Mouse (Mus musculus) adrenal gland, adult (tissue): ENCODE results near the gene Sh2d2a.
A peak's percentile ranks its signal among the peaks of the same experiment; 100 is the strongest.
"Not testable (repeated sequence)": the region's sequence is repeated elsewhere in the genome, so short reads cannot be mapped to it uniquely, and the experiment has no call there.

Experiments
- DNase-seq, 2 experiments: peaks; one replicate each; pipeline ENCODE4 v3.0.0; 2022 to 2023; ENCODE audit warnings: low spot score in 1 of 2; ENCODE audit not compliant: inconsistent age in 2 of 2

The Sh2d2a gene

DNA sequence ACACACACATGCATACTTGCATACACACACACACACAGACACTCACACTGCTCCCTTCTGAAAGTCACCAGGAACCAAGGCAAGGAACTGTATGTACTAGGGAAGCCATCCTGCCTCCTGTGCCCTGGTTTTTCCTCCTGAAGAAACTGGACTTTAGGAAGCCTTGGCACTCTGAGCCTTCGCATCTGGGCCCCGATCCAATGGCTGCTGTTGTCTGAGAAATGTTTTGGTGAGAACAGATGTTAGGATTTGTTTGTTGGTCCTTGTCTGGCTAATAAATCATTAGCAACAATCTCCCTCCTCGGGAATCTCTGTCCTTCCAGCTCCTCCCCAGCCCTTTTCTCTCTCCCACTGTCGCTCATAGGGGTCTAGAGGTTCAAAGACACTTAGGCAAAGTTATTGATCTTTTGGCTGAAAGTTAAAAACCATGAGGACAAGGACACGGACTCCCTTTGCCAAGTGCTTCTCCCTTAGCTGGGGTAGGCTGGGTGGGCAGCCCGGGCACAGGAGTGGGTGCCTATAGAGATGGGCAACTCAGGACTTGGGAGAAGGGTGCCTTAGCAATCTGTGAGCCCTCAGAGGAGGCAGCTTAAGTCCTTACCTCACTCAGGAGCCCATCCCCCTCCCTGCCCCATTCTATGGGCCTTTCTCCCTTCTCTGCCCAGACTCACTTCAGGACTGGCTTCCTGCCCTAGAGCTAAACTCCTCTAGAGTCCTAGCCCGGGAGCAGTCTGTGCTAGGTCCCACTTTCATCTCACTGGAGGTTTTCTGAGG lies 8.4 kb downstream of the Sh2d2a start:
- peak; percentile 21 to 73 for DNase-seq

DNA sequence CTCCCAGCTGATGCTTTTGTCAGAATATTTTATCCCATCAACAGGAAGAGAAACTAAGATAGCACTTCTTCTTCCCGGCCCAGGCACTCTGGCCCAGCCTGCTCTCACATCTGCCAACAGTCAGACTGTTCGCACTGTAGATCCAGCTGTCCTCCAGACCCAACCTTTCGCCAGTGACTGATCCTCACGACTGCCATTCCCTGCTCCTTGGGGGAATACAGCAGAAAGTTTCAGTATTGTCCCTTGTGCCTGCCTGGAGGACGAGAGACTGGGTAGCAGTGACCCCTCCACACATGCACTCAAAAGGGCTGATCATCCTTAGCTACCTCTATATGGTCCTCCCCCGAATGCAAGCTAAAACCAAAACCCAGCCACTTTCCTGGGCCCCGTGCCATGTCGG lies 9.4 kb downstream of the Sh2d2a start:
- DNase-seq = no peak

DNA sequence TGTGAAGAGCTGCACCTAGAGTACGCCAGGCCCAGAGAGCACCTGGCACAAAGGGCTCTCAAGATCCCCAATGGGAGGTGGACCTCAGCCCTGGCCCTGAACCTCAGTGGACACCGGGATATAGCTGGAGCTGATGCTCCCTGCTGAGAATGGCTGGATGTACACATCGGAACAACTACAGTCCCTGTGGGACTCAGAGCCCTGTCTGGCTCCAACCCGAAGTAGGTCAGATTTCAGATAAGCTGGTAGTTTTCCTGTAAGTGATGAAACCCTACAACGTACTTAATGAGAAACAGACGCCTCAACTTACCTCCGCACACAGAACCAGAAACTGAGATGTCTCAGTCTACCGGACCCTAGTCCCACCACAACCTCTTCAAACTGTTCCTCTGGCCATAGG lies 11.1 kb downstream of the Sh2d2a start:
- DNase-seq = no peak

DNA sequence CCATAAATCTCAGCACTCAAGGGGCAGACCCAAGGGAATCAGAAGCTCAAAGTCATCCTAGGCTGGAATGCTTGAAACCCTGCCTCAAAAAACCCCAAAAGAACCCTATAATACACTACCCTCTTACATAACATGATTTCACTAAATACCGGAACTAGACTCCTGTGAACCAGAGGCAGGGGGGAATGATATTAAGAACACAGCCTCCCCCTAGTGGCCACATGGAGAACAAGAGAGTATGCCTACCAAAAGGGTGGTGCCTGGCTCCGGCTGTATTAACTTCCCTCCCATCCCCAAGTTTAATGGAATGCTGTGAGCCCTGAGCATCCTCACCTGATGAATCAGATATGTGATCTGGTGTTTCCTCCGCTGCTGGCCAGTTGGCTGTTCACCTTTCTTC lies 13.3 kb downstream of the Sh2d2a start:
- peak; percentile 61 to 86 for DNase-seq

DNA sequence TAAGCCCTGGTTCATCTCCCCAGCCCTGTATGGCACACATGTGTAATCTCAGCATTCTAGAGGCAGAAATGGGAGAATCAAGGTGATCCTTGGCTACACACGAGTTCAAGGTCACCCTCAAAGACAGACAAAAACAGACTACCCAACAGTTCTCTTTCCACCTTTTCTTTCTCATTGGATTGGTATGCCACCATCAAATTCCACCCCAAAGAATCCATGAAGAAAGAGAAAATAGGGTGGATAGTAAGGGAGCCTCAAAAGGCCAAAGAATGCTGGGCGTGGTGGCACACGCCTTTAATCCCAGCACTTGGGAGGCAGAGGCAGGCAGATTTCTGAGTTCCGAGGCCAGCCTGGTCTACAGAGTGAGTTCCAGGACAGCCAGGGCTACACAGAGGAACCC lies 17.6 kb downstream of the Sh2d2a start:
- DNase-seq = not testable (repeated sequence)

DNA sequence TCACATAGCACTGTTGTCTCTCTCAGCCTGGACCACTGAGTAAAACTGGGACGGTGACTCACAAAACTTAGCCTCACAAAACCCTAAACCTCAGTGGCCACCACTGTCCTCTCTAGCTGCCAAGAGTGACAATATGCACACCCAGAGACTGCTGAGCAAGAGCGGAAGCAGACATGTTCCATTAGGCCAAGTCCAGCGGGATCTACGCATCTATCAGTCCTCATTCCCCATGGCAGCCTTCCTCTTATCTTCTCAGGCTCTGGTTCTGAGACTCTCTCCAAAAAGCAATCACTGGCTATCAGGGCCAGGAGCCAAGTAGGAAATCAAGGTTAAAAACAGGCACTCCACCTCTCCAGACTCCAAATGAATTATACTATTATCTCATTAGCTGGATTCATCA lies 31.2 kb downstream of the Sh2d2a start:
- peak; percentile 32 to 81 for DNase-seq

DNA sequence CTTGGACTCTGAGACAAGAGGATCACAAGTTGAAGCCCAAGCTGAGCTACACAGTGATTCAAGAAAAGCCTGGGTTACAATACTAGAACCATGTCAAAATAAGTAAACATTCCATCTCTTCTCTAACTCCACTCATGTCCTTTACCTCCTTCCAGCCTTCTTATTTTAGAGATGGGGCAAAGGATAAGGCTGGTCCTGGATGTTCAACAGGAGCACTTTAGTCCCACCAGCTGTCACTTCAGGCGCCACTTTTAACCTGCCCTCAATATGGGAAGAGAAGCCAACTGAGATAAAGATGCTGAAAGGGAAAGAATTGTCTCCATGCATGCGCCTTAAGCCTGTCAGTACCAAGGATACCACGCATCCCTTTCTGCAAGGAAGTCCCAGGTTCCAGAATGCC lies 37.7 kb downstream of the Sh2d2a start:
- DNase-seq = peak in 1 of 2 experiments; percentile 46

DNA sequence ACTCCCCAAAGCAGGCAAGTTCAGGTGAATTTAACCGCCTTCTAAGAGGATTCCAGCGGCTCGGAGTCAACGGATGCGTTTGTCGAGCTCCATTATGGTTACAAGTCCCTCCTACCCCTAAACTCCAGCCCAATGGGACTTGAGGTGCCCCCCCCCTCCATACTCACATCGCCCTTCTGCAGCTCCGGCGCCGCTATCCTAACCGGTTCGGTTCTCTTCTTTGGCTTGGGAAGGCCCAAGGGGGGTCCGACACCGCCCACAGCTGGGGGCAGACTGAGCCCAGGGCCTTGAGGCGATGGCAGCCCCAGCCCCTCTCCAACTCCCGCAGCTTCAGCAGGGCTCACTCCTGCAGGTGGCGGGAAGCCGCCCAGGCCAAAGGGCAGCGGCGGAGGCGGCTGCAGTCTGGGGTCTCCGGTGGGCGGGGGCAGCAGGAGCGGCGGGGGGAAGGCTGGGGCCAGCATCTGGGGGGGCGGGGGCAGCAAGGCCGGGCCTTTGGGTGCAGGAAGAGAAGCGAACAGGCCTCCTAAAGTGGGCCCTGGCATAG lies 38.2 kb downstream of the Sh2d2a start:
- peak; percentile 71 to 79 for DNase-seq

DNA sequence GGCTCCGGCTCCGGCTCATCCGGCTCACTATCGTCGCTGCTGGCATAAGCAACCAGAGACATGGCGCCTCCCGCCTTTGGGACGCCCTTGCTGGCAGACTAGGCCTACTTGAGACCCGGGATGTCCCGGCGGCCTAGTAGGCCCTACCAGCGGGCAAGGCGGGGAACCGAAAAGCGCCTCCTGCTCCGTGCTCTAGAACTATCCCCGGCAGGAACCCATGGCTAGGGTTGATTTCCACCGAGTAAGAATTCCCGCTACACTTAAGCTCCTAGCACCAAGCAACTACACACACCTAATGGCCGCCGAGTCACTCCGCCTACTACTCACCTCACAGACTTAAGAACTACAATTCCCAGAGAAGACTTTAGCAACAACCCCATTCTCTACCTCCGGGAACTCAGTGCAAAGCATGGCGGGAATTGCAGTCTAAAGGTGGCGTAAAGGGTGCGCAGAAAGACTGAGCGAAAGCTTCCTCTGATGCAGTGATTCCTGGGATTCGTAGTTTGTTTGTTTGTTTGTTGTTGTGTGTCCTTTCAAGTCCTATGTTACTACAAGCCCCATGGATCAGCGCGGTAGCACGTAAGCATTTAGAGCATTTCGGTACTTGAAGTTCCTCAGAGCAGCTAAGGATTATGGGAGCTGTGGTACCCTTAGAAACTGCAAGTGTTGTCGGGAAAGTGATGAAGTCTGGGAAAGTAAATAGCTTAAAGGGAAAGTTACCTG lies 38.9 kb downstream of the Sh2d2a start, which contains the start of gene Prcc:
Gene Prcc, minus strand, starts transcription at position 328 of the 723 bp plus-strand sequence.
- peak; percentile 95 to 97 for DNase-seq

DNA sequence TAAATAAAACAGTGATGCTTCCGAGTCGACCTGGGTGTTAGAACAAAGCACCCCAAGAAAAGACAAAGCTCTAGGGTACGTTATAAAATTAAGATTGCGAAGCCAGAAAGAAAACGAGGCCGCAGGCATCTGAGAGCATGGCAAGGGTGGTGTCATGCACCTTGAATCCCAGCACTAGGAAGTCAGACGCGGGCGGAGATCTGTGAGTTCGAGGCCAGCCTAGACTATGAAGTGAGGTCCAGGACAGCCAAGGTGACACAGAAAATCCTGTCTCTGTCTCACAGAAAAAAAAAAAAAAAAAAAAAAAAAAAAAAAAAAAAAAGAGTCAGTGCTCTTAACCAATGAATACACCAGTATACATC lies 39.4 kb downstream of the Sh2d2a start:
- peak in 1 of 2 experiments; percentile 72 for DNase-seq

DNA sequence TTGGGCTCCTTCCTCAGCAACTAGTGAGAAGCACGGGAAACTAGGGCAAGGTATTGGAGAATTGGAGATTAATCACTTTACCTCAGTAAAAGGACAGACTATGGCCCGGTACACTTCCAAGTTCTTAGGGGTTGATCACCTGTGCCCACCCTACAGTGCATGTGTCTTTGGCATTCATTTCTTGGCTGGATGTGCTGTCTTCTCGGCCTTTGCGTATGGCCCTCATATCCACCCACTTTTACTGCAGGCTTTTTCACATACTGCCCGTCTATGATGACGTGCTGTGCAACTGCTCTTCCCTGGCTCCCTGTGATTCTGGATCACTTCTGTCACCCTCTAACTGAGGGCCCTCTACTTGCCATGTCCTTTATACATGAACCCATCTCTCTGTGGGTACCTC lies 39.9 kb downstream of the Sh2d2a start:
- peak; percentile 32 to 67 for DNase-seq

DNA sequence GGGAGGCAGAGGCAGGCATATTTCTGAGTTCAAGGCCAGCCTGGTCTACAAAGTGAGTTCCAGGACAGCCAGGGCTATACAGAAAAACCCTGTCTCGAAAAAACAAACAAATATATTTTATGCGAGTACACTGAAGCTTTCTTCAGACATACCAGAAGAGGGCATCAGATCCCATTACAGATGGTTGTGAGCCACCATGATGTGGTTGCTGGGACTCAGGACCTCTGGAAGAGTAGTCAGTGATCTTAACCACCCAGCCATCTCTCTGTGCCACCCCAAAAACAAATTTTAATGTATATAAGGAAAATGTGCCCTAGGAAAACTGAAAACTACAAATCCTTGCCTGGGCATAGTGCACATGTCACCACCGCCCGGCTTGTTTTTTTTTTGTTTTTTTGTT lies 40.8 kb downstream of the Sh2d2a start:
- not testable (repeated sequence) for DNase-seq

DNA sequence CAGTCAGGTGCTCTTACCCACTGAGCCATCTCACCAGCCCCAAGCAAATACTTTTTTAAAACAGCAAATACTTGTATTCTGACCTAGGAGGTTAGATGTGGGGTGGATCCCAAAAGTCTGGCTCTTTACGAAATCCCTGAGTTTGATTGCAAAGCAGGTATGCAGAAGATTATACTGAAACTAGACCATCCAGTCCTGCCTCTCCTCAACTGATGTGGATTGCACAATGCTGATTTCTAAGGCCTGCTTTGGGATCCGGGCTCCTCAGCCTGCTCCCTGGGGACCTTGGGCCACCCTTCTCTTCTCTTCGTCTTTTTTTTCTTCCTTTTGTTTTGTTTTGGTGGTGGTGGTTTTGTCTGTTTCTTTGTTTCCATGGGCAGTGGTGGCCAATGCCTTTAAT lies 44.9 kb downstream of the Sh2d2a start:
- DNase-seq = no peak

DNA sequence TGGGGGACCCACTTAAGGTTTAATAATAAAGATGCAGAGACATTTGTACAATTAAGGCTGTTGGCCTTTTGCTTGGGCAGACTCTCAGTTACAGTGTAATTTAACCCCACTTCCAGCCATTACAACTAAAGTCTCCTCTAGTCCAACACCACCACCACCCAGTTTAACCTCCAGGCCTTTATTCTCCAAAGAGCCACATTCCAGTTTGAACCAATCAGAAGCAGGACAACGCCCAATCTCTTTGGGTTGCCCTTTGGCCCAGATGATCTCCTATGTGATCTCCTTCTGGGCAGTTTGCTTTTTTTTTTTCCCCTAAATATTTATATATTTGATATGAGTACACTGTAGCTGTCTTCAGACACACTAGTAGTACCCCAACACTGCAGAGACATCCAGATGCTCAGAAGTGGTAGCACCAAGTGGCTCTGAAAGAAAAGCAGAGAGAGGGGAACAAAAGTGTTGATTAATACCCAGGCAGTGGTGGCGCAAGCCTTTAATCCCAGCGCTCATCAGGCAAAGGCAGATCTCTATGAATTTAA lies 46.9 kb downstream of the Sh2d2a start:
- no peak for DNase-seq

DNA sequence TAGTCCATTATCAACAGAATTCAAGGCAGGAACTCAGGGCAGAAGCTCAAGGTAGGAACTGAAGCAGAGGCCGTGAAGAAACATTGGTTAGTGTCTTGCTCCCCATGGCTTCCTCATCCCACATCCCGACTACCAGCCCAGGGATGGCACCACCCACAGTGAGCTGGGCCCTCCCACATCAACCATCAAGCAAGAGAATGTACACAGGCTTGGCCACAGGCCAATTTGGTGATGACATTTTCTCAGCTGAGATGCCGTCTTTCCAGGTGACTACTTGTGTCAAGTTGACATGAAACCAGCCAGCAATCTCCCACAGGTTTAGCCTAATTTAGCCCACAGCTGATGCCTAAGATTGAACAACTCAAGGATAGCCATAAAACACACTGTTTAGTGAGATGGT lies 52.7 kb downstream of the Sh2d2a start:
- DNase-seq = no peak

DNA sequence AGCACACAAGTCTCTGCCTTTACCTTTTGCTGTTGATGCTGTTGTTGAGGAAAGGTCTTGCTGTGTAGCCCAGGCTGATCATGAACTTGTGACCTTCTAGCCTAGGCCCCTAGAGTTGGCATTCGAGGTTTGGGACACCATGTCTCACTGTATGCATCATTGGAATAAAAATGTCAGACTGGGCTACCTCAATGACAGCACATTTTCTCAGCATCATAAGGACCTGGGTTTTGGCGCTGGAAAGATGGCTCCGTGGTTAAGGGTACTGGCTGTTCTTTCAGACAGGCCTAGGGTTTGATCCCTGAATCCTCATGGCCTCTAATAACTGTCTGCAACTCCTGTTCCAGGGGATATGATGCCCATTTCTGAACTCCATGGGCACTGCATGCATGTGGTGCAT lies 53.2 kb downstream of the Sh2d2a start:
- no peak for DNase-seq

DNA sequence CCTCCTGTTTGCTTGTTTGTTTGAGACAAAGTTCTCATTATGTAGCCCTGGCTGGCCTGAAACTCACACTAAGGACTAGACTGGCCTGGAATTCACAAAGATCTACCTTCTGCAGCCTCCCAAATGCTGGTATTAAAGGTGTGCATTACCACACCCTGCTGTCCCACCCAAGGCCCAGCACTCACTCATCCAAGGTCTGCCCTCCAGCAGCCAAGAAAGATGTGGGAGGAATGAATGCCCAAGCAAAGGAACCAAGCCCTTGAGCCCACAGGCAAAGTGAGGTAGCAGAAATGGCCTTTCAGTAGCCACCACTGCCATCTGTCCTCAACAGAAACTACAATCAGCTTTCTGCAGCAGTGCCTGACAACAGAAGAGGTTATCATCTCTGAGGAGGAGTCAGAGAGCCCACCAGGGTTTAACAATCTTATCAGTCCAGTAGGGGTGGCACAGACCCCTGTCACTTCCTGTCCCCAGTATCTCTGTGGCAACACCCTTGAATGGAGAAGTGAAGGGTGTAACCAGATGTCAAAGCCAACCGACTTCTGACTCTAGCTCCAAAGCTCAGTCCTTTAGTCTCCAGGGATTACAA lies 54.6 kb downstream of the Sh2d2a start:
- no peak for DNase-seq

DNA sequence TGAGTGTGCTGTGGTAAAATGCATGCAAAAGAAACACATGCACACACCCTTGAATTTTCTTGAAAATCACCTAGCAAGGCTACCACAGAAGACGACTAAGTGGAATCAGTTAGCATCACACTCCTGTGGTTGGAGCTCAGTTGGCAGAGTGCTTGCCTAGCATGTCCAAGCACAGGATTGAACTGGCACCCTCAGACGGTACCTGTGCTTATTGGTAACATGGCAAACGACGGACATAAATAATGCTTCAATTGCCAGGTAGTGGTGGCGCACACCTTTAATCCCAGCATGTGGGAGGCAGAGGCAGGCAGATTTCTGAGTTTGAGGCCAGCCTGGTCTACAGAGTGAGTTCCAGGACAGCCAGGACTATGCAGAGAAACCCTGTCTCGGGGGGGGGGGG lies 55.4 kb downstream of the Sh2d2a start:
- DNase-seq = not testable (repeated sequence)

DNA sequence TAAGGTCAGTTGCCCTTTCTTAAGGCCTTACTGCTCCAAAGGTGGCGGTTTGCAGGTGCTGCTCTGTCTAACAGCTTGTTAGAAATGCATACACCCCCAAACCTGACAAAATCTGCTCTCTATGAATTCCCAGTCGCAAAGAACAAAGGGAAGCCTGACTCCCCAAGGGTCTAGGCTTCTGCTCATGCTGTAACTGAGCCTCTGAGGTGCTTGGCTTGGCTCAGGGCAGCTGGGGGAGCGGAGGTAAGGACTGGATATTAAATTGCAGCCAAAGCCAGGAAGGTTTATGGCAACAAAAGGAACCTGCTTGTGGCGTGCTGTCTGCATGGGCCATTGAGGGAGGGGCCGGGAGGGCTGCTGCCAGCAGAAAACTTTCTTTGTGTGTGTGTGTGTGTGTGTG lies 57.3 kb downstream of the Sh2d2a start:
- DNase-seq = no peak
